Mouse (Mus musculus) frontal cortex, postnatal 14 days (tissue): Measurements from ENCODE around the gene Slc25a17.

ENCODE experiments used
- DNase-seq, 2 experiments: peaks; one replicate each; pipeline ENCODE4 v3.0.0; 2022; ENCODE audit warnings: low spot score in 2 of 2

Slc25a17 gene

GRCm38 (mm10) chr15:81360345-81361021 lies at the start of gene Slc25a17:
Slc25a17 (minus strand) TSS chr15:81360812.
- peak; percentile 90 to 91 for DNase-seq

- DNase-seq = no peak
Measured at GRCm38 (mm10) chr15:81408199-81408598, 47.6 kb upstream of the Slc25a17 start, which contains the start of gene Dnajb7. Dnajb7 (minus strand) TSS chr15:81408299.

GRCm38 (mm10) chr15:81405008-81405407 lies 44.4 kb upstream of the Slc25a17 start:
- no peak for DNase-seq

- peak; percentile 94 to 97 for DNase-seq
Measured at GRCm38 (mm10) chr15:81399638-81400315, 39.2 kb upstream of the Slc25a17 start, which contains the start of the genes St13 and Xpnpep3. St13 (minus strand) TSS chr15:81400077. Xpnpep3 (plus strand) TSS chr15:81400138.

GRCm38 (mm10) chr15:81399297-81399637 lies 38.7 kb upstream of the Slc25a17 start:
- DNase-seq = no peak

GRCm38 (mm10) chr15:81398189-81398588 lies 37.6 kb upstream of the Slc25a17 start:
- no peak for DNase-seq

- DNase-seq = no peak
Measured at GRCm38 (mm10) chr15:81394211-81394915, 33.8 kb upstream of the Slc25a17 start.

GRCm38 (mm10) chr15:81392997-81393396 lies 32.4 kb upstream of the Slc25a17 start:
- DNase-seq = peak in 1 of 2 experiments; percentile 9

GRCm38 (mm10) chr15:81386327-81386726 lies 25.7 kb upstream of the Slc25a17 start:
- DNase-seq = no peak

GRCm38 (mm10) chr15:81378845-81379244 lies 18.2 kb upstream of the Slc25a17 start:
- DNase-seq = no peak

GRCm38 (mm10) chr15:81374621-81375020 lies 14.0 kb upstream of the Slc25a17 start:
- no peak for DNase-seq

GRCm38 (mm10) chr15:81370356-81370755 lies 9.7 kb upstream of the Slc25a17 start:
- no peak for DNase-seq

GRCm38 (mm10) chr15:81368601-81369000 lies 8.0 kb upstream of the Slc25a17 start:
- no peak for DNase-seq

- DNase-seq = no peak
Measured at GRCm38 (mm10) chr15:81366241-81366640, 5.6 kb upstream of the Slc25a17 start.

- DNase-seq = no peak
Measured at GRCm38 (mm10) chr15:81365246-81365645, 4.6 kb upstream of the Slc25a17 start.

- DNase-seq = no peak
Measured at GRCm38 (mm10) chr15:81364271-81364670, 3.7 kb upstream of the Slc25a17 start.

- DNase-seq = no peak
Measured at GRCm38 (mm10) chr15:81362501-81362900, 1.9 kb upstream of the Slc25a17 start.

- no peak for DNase-seq
Measured at GRCm38 (mm10) chr15:81361417-81362015, 904 bp upstream of the Slc25a17 start.

- DNase-seq = no peak
Measured at GRCm38 (mm10) chr15:81361022-81361404, 401 bp upstream of the Slc25a17 start.

GRCm38 (mm10) chr15:81359421-81359820 lies 1.2 kb downstream of the Slc25a17 start:
- DNase-seq = no peak

- DNase-seq = no peak
Measured at GRCm38 (mm10) chr15:81358943-81359342, 1.7 kb downstream of the Slc25a17 start.

GRCm38 (mm10) chr15:81356946-81357345 lies 3.7 kb downstream of the Slc25a17 start:
- no peak for DNase-seq
